Mouse (Mus musculus): Measurements from ENCODE around the gene Gm17535.
"Not testable (repeated sequence)": the region's sequence is repeated elsewhere in the genome, so short reads cannot be mapped to it uniquely, and the experiment has no call there.

Gm17535 gene

GRCm38 (mm10) chr9:3034299-3034698 lies at the start of gene Gm17535:
TSS of gene Gm17535 (plus strand) at chr9:3034599.
- not testable (repeated sequence) for DNase-seq

GRCm38 (mm10) chr9:3000445-3000972 lies 33.9 kb upstream of the Gm17535 start, which contains the start of gene Gm10722:
TSS of gene Gm10722 (plus strand) at chr9:3000922.
- DNase-seq: peak; percentile 23

- DNase-seq: peak; percentile 31
Measured at GRCm38 (mm10) chr9:3001006-3001405, 33.4 kb upstream of the Gm17535 start.

- peak; percentile 97 for DNase-seq
Measured at GRCm38 (mm10) chr9:3001948-3002659, 32.3 kb upstream of the Gm17535 start.

GRCm38 (mm10) chr9:3002794-3003396 lies 31.5 kb upstream of the Gm17535 start, which contains the start of gene Gm11168:
TSS of gene Gm11168 (plus strand) at chr9:3003346.
- not testable (repeated sequence) for DNase-seq

GRCm38 (mm10) chr9:3006179-3006578 lies 28.2 kb upstream of the Gm17535 start:
- not testable (repeated sequence) for DNase-seq

- DNase-seq: peak; percentile 96
Measured at GRCm38 (mm10) chr9:3006636-3007035, 27.8 kb upstream of the Gm17535 start.

- not testable (repeated sequence) for DNase-seq
Measured at GRCm38 (mm10) chr9:3007272-3007671, 27.1 kb upstream of the Gm17535 start.

- not testable (repeated sequence) for DNase-seq
Measured at GRCm38 (mm10) chr9:3009331-3009730, 25.1 kb upstream of the Gm17535 start.

GRCm38 (mm10) chr9:3012054-3012621 lies 22.3 kb upstream of the Gm17535 start:
- DNase-seq: not testable (repeated sequence)

- DNase-seq: not testable (repeated sequence)
Measured at GRCm38 (mm10) chr9:3012733-3013279, 21.6 kb upstream of the Gm17535 start, which contains the start of gene Gm10721. TSS of gene Gm10721 (plus strand) at chr9:3013140.

- not testable (repeated sequence) for DNase-seq
Measured at GRCm38 (mm10) chr9:3015354-3015753, 19.0 kb upstream of the Gm17535 start, which contains the start of gene Gm10720. TSS of gene Gm10720 (plus strand) at chr9:3015654.

GRCm38 (mm10) chr9:3015896-3016295 lies 18.5 kb upstream of the Gm17535 start:
- not testable (repeated sequence) for DNase-seq

GRCm38 (mm10) chr9:3017108-3017507 lies 17.3 kb upstream of the Gm17535 start, which contains the start of gene Gm10719:
TSS of gene Gm10719 (plus strand) at chr9:3017408.
- DNase-seq: not testable (repeated sequence)

- DNase-seq: not testable (repeated sequence)
Measured at GRCm38 (mm10) chr9:3018944-3019343, 15.5 kb upstream of the Gm17535 start.

- peak; percentile 46 for DNase-seq
Measured at GRCm38 (mm10) chr9:3019835-3020727, 14.3 kb upstream of the Gm17535 start.

- DNase-seq: peak; percentile 70
Measured at GRCm38 (mm10) chr9:3022316-3023008, 11.9 kb upstream of the Gm17535 start.

- peak; percentile 50 for DNase-seq
Measured at GRCm38 (mm10) chr9:3023312-3023984, 11.0 kb upstream of the Gm17535 start, which contains the start of gene Gm10718. TSS of gene Gm10718 (plus strand) at chr9:3023547.

GRCm38 (mm10) chr9:3023985-3024648 lies 10.3 kb upstream of the Gm17535 start:
- peak; percentile 98 for DNase-seq
